Mouse (Mus musculus) spleen, adult 2 months (tissue): ENCODE data around the gene Plpp6.

ENCODE experiments used
- CTCF ChIP-seq: fragments of 200-500 bp; IDR thresholded peaks from 2 replicates; pipeline ENCODE4 v1.5.1; 2011; ENCODE audit warnings: mild to moderate bottlenecking, inconsistent platforms; ENCODE audit not compliant: insufficient read depth, insufficient read length, insufficient replicate concordance; ENCODE audit errors: extremely low read depth
- POLR2A ChIP-seq: fragments of 200-500 bp; IDR thresholded peaks from 2 replicates; pipeline ENCODE4 v1.6.1; 2011; ENCODE audit warnings: low read depth, low read length, inconsistent platforms

DNA sequence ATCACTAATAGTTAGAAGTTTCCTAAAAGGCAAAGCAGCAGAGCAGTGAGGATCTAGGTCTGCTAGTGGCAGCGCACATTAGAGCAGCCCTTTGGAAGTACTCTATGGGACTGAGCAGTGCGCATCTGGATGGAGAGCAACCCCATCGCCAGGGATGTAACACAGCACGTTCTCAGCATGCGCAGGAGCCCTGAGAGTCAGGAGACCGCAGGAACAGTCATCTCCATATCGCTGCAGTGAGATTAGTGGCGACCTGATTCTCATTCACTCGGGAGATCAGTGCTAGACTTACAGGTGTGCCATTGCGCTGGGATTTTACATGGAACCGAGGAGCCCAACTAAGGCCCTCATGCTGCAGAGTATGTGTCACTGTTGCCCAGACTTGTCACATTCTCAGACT, 45.3 kb downstream of the Plpp6 start:
- TF ChIP-seq CTCF (no peak), POLR2A (no peak)
